ENCODE assay signal across 8 mouse cellular contexts in the genomic region with DNA sequence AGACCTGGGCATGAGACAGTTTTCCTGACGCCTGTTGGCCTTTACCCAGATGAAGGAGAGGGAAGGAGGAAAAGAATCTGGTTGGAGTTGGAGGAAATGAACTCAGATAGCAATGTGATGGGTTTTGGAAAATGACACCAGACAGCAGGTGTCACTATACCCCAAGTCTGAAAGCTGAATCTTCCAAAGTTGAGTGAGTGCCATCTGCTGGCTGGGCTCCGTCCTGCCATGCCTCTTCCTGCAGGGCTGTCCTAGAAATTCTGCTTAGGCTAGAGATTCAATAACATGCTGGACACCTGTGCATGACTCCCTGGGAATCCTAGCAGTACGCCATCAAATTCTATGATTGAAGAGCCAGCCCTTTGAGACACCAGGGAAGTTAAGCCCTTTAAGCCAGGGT. TPM values are rescaled to one million over a fixed set of nuclear protein-coding genes. Genes with fewer than 3 reads are reported as not detected.
DNase-seq lines count a peak whose midpoint lies in the region; ATAC-seq and TF ChIP-seq lines count a peak whose summit lies in the region.

No protein-coding gene starts in this region.

- H3K9me3 ChIP-seq in hindbrain, embryonic 10.5 days, result no peaks in the 10 kb centered on the region
- no peaks in the 10 kb centered on the region for H3K9me3 ChIP-seq in hindbrain, embryonic 12.5 days (replicated peaks)
- no peaks in the 10 kb centered on the region for H3K9me3 ChIP-seq in limb, embryonic 11.5 days (ENCODE audit: control insufficient read depth, low read length)
- H3K9me3 ChIP-seq in midbrain, embryonic 16.5 days (replicated peaks; ENCODE audit: control insufficient read depth, low read length, poor library complexity, severe bottlenecking), result no peaks in the 10 kb centered on the region

- no peak overlapping the region for H3K27ac ChIP-seq in hindbrain, embryonic 10.5 days
- H3K27ac ChIP-seq in hindbrain, embryonic 12.5 days, result no peak overlapping the region
- no peak overlapping the region for H3K27ac ChIP-seq in kidney, adult 2 months (ENCODE audit: insufficient read depth, low read depth, low read length)
- H3K27ac ChIP-seq in limb, embryonic 11.5 days (replicated peaks; ENCODE audit: low read depth, low read length), result no peak overlapping the region
- H3K27ac ChIP-seq in midbrain, embryonic 16.5 days (ENCODE audit: low read length), result no peak overlapping the region

- no peak for ATAC-seq in hindbrain, embryonic 12.5 days (ENCODE audit: low FRiP score)
- peak; percentile 47; the same call in 1 of the 2 replicates for ATAC-seq in limb, embryonic 11.5 days (ENCODE audit: insufficient number of reproducible peaks, low FRiP score, low TSS enrichment, low read depth)
- peak; percentile 36; the same call in 1 of the 2 replicates for ATAC-seq in midbrain, embryonic 16.5 days

- no peak overlapping the region for H3K4me2 ChIP-seq in hindbrain, embryonic 12.5 days (replicated peaks)
- no peak overlapping the region for H3K4me2 ChIP-seq in limb, embryonic 11.5 days (ENCODE audit: low read depth, severe bottlenecking)
- no peak overlapping the region for H3K4me2 ChIP-seq in midbrain, embryonic 16.5 days (ENCODE audit: low read length)

- TF ChIP-seq CTCF in kidney, adult 2 months (conservative IDR thresholded peaks at IDR 0.05; ENCODE audit: insufficient read depth, insufficient read length, low read depth, low read length), result peak; percentile 99

- no peaks in the 10 kb centered on the region for H3K4me1 ChIP-seq in hindbrain, embryonic 10.5 days (replicated peaks)
- H3K4me1 ChIP-seq in hindbrain, embryonic 12.5 days, result no peaks in the 10 kb centered on the region
- H3K4me1 ChIP-seq in kidney, adult 2 months (ENCODE audit: control insufficient read depth, insufficient read depth, low read length), result no peaks in the 10 kb centered on the region
- H3K4me1 ChIP-seq in limb, embryonic 11.5 days (ENCODE audit: control insufficient read depth, insufficient read depth, low read length), result no peaks in the 10 kb centered on the region
- H3K4me1 ChIP-seq in midbrain, embryonic 16.5 days (ENCODE audit: control insufficient read depth, insufficient read depth, low read length), result no peaks in the 10 kb centered on the region

- H3K9ac ChIP-seq in hindbrain, embryonic 12.5 days, result no peak overlapping the region
- H3K9ac ChIP-seq in limb, embryonic 11.5 days (ENCODE audit: low read length), result no peak overlapping the region
- H3K9ac ChIP-seq in midbrain, embryonic 16.5 days (ENCODE audit: low read depth, low read length), result no peak overlapping the region

- H3K36me3 ChIP-seq in hindbrain, embryonic 10.5 days, result no peaks in the 10 kb centered on the region
- no peaks in the 10 kb centered on the region for H3K36me3 ChIP-seq in hindbrain, embryonic 12.5 days
- no peaks in the 10 kb centered on the region for H3K36me3 ChIP-seq in kidney, adult 2 months (ENCODE audit: control insufficient read depth, insufficient read depth, low read length)
- H3K36me3 ChIP-seq in limb, embryonic 11.5 days (ENCODE audit: control insufficient read depth, insufficient read depth, low read length), result no peaks in the 10 kb centered on the region
- H3K36me3 ChIP-seq in midbrain, embryonic 16.5 days (ENCODE audit: control insufficient read depth, insufficient read depth, low read length), result no peaks in the 10 kb centered on the region

- H3K4me3 ChIP-seq in hindbrain, embryonic 10.5 days, result no peak overlapping the region
- no peak overlapping the region for H3K4me3 ChIP-seq in hindbrain, embryonic 12.5 days
- H3K4me3 ChIP-seq in kidney, adult 2 months (ENCODE audit: insufficient read depth, low read depth, low read length), result no peak overlapping the region
- H3K4me3 ChIP-seq in limb, embryonic 11.5 days (ENCODE audit: low read depth, low read length), result no peak overlapping the region
- H3K4me3 ChIP-seq in midbrain, embryonic 16.5 days (ENCODE audit: low read depth, low read length), result no peak overlapping the region

- H3K27me3 ChIP-seq in hindbrain, embryonic 10.5 days (ENCODE audit: insufficient read depth, poor library complexity, severe bottlenecking), result no peaks in the 10 kb centered on the region
- H3K27me3 ChIP-seq in hindbrain, embryonic 12.5 days, result no peaks in the 10 kb centered on the region
- no peaks in the 10 kb centered on the region for H3K27me3 ChIP-seq in kidney, adult 2 months (replicated peaks; ENCODE audit: control insufficient read depth, insufficient read depth, low read length)
- no peaks in the 10 kb centered on the region for H3K27me3 ChIP-seq in limb, embryonic 11.5 days (ENCODE audit: control insufficient read depth, insufficient read depth, low read length)
- H3K27me3 ChIP-seq in midbrain, embryonic 16.5 days (ENCODE audit: control insufficient read depth, insufficient read depth, low read depth, low read length), result no peaks in the 10 kb centered on the region

- no peak for TF ChIP-seq POLR2A in kidney, adult 2 months (IDR thresholded peaks at IDR 0.05; ENCODE audit: low read depth, low read length)

- peak; percentile 74 for DNase-seq in hindbrain, embryonic 10.5 days (ENCODE audit: low spot score)
- DNase-seq in embryo, embryonic 10 days (ENCODE audit: low spot score), result peak; percentile 88
- DNase-seq in gastrocnemius, postnatal 25 days, result peak; percentile 61
- peak; percentile 88 for DNase-seq in kidney, adult 2 months
- DNase-seq in limb, embryonic 11.5 days (ENCODE audit: low spot score), result peak; percentile 78
- peak; percentile 62 to 84 for DNase-seq in spleen, postnatal 10 days (ENCODE audit: low spot score in 2 of 2)

- 17% methylated on average over 3 of the region's 3 CpGs for WGBS in hindbrain, embryonic 10.5 days
- 15% methylated on average over 3 of the region's 3 CpGs for WGBS in hindbrain, embryonic 12.5 days
- WGBS in kidney, adult 2 months, result 8% methylated on average over 3 of the region's 3 CpGs
- WGBS in limb, embryonic 11.5 days, result 26% methylated on average over 3 of the region's 3 CpGs
- 13% methylated on average over 3 of the region's 3 CpGs for WGBS in midbrain, embryonic 16.5 days

RNA-seq across cellular contexts. Expression of a gene that starts 11.9 kb away (rescaled TPM):
- 5.7 and 5.9 TPM in 2 replicates for polyA plus RNA-seq in hindbrain, embryonic 10.5 days (2016; fragmentation: Nextera tagmentation; extraction: Ambion mirVana)
- 8.0 and 10.4 TPM in 2 replicates for polyA plus RNA-seq in hindbrain, embryonic 12.5 days (2016; fragmentation: Nextera tagmentation; extraction: Ambion mirVana)
- 10 to 100 TPM in 1 of 2 experiments, 1 to 10 TPM in 1; 8.0 to 12.4 TPM for total RNA-seq in gastrocnemius, postnatal 25 days (2021)
- 4.2 and 5.4 TPM in 2 replicates for polyA plus RNA-seq in kidney, adult 2 months (2012; rRNA removed)
- 13.8 and 14.7 TPM in 2 replicates for polyA plus RNA-seq in limb, embryonic 11.5 days (2014; fragmentation: Nextera tagmentation; extraction: Ambion mirVana)
- 4.2 and 5.1 TPM in 2 replicates for polyA plus RNA-seq in midbrain, embryonic 16.5 days (2015; fragmentation: Nextera tagmentation; extraction: Ambion mirVana)

RNA-seq across cellular contexts. Expression of a gene that starts 42.7 kb away (rescaled TPM):
- 12.0 and 14.2 TPM in 2 replicates for polyA plus RNA-seq in hindbrain, embryonic 10.5 days (2016; fragmentation: Nextera tagmentation; extraction: Ambion mirVana)
- polyA plus RNA-seq in hindbrain, embryonic 12.5 days (2016; fragmentation: Nextera tagmentation; extraction: Ambion mirVana), result 15.5 and 22.7 TPM in 2 replicates
- total RNA-seq in gastrocnemius, postnatal 25 days (2021), result 1 to 10 TPM; 1.4 to 1.7 TPM
- 20.0 and 21.8 TPM in 2 replicates for polyA plus RNA-seq in kidney, adult 2 months (2012; rRNA removed)
- 5.6 and 6.1 TPM in 2 replicates for polyA plus RNA-seq in limb, embryonic 11.5 days (2014; fragmentation: Nextera tagmentation; extraction: Ambion mirVana)
- 24.0 and 24.6 TPM in 2 replicates for polyA plus RNA-seq in midbrain, embryonic 16.5 days (2015; fragmentation: Nextera tagmentation; extraction: Ambion mirVana)
